Mouse (Mus musculus) frontal cortex, postnatal 10 days (tissue): Measurements from ENCODE around the gene Col26a1.
"Not testable (repeated sequence)": the region's sequence is repeated elsewhere in the genome, so short reads cannot be mapped to it uniquely, and the experiment has no call there.

Source experiments
- DNase-seq, 2 experiments: peaks; one replicate each; pipeline ENCODE4 v3.0.0; 2022; ENCODE audit warnings: low spot score in 2 of 2, mixed read lengths in 1 of 2

Col26a1 gene

DNA sequence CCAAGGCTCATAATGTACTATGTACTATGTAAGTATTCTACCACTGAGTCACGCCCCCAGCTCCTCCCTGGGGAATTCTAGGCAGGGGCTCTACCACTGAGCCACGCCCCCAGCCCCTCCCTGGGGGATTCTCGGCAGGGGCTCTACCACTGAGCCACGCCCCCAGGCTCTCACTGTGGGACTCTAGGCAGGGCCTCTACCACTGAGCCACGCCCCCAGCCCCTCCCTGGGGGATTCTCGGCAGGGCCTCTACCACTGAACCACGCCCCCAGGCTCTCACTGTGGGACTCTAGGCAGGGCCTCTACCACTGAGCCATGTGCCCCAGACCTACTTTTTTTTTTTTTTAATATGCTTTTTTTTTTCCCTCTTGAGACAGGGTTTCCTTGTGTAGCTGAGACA is 129.8 kb downstream of the Col26a1 start:
- not testable (repeated sequence) for DNase-seq

DNA sequence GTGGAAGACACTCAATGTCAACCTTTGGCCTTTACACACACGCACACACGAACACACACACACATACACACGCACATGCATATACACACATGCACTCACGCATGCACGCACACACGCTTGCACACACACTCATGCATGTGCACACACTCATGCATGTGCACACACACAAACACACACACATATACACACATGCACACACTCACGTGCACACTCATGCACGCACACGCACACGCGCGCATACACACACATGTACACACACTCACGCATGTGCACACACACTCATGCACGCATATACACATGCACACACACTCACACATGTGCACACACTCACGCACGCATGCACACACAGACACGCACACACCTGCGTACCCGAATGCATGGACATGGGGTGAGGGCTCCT is 130.9 kb downstream of the Col26a1 start:
- no peak for DNase-seq

DNA sequence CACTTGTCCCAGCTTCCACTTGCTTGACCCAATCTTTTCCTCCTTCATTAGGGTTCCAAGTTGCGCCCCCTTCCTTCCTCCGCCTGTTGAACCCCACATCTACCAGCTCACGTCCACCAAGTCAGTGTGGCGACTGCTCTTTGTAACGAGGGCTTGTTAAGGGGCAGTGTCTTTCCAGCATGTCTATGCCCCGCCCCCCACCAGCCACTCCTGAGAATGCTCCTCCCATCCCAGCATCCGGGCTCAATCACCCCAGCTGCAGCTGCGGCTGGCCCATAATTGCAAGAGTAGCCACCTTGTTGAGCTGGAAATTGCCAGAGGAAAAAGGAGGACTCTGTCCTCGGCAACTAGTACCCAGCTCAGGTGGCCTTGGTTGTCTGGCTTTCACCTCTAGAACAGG is 136.4 kb downstream of the Col26a1 start:
- DNase-seq, result no peak

DNA sequence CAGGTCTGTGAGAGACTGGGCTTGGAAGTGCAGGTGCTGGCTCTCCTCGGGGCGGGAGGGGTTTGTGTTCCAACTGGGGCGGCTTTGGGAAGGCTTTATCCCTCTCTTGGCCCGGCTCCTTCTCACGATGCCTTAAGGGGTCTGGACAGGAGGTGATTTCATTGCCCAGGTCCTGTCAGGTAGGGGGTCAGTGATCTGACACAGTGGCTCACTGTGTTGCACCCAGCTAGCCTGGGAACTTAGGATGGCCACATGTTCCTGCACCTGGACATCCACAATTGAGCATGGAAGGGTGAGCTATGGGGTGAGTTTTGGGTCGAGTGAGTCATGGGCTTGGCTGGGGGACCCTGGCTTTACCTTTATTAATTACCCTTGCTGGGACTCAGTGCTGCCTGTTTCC is 144.1 kb downstream of the Col26a1 start:
- no peak for DNase-seq

DNA sequence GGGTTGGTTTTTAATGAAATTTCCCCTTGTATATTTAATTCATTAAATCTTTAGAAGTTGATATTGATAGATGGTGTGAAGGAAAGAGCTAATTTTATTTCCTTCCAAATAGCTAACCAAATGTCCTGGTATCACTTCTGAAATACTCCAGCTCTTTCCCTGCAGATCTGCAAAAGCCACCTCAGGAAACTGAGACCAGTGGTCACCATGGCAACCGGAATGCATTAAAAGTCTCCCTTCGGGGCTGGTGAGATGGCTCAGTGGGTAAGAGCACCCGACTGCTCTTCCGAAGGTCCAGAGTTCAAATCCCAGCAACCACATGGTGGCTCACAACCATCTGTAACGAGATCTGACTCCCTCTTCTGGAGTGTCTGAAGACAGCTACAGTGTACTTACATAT is 156.7 kb downstream of the Col26a1 start:
- DNase-seq, result not testable (repeated sequence)

DNA sequence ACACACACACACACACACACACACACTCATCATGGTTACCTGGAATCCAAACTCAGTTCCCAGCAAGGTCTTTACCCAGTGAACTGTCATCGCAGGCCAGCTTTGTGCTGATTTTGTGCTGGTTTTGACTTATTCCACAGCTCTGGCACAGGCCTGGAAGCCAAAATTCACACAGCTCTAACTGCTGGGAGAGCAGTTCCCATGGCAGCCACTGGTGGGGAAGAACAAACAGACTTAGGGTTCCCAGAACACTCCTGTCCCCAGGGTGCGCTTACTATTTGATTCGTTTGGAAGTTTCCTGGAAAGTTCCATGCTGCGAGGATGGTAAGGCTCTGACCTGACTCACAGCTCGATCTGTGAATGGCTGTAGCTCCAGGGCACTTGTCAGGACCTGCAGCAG is 161.4 kb downstream of the Col26a1 start:
- no peak for DNase-seq

DNA sequence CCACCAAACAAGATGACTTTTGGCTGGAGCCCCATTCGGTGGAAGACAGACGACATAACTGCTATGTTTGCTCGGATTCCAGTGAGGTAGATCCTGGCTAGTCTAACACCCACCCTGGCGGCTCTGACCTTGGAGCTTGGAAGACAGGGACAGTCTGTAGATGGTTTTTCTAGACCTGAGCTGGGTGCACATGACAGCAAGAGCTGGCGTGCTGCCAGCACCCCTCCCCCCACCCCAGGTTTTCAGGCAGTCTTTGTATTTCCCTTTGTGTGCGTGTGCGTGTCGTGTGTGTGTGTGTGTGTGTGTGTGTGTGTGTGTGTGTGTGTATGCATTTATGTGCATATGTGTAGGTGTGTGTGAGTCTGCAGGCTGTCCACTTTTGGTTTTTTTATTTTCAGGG is 164.4 kb downstream of the Col26a1 start:
- DNase-seq, result no peak

DNA sequence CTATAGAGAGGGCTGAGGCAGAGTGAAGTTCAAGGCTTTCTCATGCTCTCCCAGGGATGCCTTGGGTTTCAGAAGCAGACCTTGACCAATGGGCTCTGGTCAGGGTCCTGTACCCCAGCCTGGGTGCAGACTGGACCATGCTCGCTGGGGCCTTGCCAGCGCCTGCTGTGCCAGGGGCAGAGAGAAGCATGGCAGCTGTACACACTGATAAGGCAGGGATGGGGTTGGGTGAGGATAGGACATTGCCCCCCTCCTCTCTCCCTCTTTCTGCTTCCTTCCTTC is 165.5 kb downstream of the Col26a1 start:
- DNase-seq, result no peak

DNA sequence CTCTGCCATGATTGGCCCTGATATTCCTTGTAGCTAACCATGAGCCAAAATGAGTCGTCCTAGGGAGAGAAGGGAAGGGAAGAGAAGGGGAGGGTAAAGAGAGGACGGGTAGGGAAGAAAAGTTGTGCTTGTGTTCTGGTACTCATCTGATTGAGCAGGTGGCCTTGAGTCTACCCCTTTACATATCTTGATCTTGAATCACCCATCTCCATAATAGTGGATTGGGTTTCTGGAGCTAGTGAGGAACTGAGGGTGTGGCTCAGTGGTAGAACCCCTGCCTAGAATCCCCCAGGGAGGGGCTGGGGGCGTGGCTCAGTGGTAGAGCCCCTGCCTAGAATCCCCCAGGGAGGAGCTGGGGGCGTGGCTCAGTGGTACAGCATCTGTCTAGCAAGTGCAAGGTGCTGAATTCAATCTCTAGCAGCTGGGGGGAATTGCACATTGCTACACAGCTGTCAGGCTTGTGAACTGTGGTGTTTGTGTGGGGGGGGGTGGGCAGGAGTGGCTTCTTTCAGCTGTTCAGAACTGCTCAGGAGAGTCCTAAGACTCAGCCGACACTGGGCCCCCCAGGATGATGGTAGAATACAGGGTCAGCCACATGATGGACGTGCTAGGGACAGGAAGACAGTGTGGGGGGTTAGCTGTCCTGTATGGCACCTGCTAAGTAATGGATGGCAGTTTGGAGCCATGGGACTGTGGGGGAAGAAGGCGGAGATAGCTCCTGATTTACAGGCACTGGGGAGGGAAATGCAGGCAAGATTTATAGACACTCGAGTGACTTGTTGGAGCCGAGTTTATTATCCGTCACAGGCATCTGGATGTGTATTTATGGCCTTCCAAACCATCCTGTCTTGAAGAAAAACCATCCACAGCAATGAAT is 166.1 kb downstream of the Col26a1 start:
- DNase-seq, result no peak

DNA sequence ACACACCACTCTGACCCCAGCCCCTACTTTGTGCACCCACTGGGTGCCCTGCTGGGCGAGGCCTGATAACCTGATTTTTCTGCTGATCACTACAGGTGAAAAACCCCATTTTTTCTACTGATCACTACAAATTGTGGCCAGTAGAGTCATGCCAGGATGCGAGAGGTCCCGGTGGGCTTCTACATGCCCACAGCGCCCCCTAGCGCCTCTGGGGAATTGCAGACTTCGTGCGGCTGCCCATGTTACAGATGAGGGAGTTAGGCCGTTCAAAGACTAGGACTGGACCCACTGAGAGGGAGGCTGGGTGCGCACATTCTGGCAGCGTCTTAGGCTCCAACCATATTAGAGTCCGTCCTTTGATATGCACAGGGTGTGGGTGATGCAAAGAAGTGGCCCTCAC is 168.1 kb downstream of the Col26a1 start:
- DNase-seq, result peak in 1 of 2 experiments; percentile 38

DNA sequence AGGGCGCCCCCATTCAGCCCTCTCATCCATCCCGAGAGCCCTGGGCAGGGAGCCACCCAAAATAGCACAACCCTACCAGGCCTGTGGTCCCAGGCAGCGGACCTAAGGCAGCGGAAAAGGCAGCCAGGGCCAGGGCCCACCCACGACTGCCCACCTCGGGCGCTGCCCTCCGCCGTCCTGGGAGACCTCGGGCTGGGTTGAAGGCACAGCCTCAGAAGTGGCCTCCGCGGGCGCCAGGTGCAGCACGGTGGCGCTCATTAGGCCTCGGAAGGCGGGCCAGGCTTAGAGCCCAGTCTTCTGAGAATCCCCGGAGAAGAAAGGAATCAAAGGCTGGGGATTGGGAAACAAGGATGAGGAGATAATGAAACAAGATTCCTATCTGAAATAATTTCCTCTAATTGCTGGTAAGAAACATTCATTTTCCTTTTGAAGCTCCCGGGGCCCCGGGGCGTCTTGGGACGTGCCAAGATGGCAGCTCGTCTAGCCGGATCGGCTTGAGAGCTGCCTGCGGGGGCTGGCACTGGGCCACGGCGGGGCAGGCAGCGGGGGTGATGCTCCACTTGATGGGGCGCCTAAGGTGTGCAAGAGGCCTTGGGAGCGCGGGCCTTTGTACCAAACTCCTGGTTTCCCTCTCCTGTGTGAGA is 168.7 kb downstream of the Col26a1 start:
- no peak for DNase-seq

DNA sequence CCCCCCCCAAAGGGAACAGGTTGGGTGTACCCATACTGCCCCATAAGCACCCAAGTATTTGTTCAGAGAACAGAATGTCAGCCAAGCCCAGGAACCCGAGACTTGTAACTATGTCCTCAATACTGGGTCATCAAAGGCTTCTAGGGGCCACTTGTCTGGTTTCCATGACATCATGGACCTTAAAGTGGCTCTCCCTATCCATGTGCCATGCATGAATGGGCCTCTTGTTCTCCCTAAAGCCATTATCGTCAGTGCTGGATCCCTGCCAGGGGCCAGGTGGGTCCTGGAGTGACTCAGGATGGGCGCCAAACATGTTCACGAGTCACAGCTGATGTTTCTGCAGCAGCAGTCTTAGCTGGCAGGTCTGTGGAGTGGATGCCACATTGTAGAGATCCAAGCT is 172.3 kb downstream of the Col26a1 start:
- DNase-seq, result no peak

DNA sequence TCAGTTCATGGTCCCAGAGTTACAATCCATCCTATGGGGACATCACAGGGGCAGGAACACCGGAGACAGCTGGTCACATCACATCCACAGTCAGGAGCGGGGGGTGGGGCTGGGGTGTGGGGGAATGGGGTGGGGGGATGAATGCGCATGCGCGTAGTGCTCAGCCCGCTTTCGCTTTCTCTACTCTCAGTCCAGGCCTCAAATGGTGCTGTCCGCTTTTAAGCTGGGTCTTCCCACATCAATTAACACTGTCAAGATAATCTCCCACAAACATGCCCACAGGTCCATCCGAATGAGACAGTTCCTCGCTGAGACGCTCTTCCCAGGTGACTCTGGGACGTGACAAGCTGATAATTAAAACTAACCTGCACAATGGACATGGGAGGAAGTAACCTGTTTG is 174.9 kb downstream of the Col26a1 start:
- no peak for DNase-seq

DNA sequence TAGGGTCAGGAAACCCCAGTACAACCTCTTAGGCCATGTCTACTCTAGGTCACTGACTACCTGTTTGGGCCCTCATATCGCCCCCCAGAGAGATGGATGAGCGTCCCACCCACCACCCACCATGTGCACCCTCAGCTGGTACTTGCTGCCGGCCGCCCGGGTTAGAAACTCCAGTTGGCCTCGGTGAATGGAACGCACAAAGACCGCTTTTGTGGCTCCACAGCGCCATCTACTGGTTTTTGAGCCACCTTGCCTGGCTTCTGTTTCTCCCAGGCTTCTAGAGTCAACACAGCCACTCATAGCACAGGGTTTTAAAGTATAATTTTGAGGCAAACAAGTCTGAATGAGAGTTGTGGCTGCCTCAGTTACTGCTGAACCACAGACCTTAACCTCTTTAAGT is 176.2 kb downstream of the Col26a1 start:
- peak in 1 of 2 experiments; percentile 67 for DNase-seq

DNA sequence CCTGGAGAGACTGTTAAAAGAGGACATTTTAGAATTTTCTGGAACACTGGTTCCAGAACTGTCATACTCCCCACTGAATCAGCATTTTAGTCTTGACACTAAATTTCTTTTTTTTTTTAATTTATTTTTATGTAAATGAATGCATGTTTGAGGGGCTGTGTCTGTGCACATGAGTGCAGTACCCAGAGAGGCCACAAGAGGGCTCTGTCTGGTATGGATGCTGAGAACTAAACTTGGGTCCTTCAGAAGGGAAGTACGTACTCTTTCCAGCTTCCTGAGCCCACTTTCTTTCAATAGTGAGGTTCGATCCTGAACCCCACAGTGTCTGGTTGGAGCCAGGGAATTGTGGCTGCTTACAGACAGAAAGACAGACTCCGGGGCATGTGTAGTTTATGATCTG is 177.5 kb downstream of the Col26a1 start:
- DNase-seq, result no peak

DNA sequence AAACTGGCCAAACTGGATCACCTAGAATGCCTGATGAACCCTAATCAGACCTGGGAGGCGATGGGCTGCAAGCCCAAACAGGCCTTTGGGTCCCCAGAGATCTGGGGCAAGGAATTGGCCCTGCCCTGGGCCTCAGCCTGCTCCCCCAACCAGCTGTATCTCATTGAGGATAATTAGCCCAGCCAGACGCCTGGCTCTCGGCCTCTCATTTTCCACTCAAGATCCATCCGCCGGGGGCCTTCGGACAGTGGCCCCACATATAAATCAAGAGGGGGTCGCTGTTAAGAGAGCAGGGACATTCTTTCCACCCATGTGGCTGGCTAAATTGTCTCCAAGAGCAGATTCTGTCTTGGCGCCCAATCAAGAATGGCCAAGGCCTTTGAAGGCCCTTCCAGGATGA is 178.9 kb downstream of the Col26a1 start:
- DNase-seq, result no peak

DNA sequence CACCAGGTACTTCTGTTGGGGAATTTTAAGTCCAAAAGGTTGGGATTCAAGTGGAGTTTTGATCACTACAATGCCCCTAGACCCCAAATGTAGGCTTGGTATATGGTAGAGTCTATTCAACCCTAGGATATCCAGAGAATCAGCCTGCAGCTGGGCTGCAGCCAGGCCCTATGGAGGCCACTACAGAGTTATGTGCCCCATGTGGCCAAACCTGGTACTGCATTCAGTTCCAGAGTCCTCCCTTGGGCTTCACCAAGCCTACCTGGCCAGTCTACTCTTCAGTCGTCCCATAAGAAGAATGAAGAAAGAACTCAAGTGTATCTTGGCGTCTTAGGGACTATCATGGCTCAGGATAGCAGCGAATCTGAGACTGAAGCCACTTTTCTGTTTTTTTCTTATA is 179.3 kb downstream of the Col26a1 start:
- peak in 1 of 2 experiments; percentile 23 for DNase-seq

DNA sequence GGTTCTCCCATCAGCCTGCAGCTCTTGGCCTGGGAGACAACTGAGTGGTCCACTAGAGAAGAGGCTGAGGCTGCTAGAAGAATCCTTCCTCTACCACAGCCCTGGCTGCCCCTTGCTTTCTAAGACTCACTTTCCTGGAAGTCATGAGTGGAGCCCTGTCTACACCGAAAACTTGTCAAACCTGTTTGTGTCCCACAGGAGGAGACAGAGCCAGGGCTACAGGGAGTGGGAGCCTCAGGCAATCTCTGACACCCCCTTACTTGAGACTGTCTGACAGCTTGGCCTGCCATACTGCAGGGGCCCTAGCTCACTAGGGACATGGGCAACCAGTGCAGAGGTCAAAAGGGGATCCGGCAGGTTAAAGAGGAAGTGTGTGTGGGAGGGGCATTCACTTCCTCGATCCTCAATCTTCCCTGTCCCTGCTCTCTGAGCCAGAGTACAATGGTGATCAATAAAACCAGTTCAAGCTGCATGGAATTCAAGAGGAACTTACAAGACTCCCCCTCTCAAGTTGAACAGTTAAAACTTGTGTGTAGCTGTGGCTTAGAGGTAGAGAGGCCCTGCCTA is 180.8 kb downstream of the Col26a1 start:
- DNase-seq, result no peak

DNA sequence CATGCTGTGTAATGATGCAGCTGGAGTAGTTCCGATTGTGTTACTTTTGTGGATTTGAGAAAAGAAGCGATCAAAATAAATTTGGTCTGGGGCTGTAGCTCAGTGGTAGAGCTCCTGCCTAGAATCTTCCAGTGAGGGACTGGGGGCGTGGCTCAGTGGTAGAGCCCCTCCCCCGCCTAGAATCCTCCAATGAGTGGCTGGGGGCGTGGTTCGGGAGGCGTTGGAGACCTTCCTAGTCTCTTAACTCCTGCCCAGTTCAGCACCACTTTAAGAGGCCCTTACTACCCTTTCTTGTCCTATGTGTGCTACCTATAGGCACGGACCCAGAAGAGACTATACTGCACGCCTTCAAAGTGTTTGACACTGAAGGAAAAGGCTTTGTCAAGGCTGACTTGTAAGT is 185.4 kb downstream of the Col26a1 start:
- no peak for DNase-seq

DNA sequence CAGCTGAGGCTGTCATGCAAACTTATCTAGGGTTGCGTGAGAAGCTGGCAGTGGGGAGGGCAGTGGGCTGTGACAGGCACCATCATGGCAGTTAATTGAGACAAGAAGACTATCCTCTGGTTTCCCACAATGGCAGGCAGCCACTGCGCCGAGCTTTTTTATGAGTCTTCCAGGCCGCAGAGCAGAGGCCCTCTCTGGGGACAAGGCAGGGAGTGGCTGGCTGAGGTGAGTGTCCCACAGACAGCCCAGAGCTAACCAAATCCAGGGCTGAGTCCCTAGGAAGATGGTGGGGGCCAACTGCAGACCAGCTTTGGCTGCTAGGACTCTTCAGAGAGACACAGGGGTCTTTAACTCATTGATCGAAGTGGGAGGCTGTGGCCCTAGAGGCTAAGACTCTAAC is 186.5 kb downstream of the Col26a1 start:
- DNase-seq, result no peak

DNA sequence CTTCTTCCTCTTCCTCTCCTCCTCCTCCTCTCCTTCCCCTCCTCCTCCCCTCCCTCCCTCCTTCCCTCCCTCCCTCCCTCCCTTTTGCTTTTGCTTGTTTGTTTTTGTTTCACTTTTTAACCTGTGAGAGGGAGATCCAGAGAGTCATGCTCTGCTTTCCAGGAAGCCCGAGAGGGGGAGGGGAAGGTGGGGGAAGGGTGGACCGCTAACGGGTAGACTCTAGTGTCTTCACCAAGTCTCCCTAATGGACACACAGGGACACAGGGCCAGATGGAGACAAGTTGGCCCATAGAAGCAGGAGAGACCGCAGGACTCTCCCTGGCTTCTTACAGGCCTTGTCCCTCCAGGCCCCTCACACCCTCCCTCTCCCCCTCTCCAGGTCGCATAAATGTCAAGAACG is 188.0 kb downstream of the Col26a1 start:
- no peak for DNase-seq

DNA sequence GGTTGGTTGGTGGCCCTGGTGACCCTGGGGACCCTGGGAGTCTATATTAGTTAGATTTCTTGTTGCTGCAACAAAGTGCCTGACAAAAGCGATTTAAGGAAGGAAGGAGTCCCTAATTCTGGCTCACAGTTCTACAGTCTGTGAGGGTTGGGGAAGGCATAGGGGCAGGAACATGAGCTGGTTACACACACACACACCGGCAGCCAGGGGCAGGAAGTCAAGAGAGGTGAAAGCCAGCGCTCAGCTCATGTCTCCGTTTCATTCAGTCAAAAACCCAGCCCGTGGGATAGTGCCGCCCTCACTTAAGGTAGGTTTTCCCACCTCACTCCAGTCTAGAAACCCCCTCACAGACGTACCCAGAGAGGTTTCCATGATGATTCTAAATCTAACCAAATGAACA is 189.6 kb downstream of the Col26a1 start:
- no peak for DNase-seq

DNA sequence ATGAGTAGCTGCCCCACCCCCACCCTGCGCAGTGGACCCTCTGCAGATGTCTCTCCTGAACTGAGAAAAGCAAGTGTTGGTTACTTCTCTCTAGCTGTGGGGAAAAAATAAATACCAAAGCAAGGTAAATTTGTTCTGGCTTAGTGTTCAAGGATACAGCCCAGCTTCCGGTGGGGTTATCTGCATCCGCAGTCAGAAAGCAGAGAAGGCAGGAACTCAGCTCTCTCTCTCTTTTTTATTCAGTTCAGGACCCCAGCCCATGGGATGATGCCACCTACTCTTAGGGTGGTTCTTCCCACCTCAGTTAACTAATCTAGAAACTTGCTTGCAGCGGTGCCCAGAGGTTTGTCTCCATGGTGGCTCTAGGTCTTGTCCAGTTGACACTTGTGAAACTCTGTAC is 190.2 kb downstream of the Col26a1 start, which contains the start of gene Myl10:
Gene Myl10, plus strand, starts transcription at position 363 of the 400 bp plus-strand sequence.
- no peak for DNase-seq
